Mouse (Mus musculus) kidney, postnatal 0 days (tissue): ENCODE data around the gene Pdia6. TPM values are rescaled to one million over a fixed set of nuclear protein-coding genes. Genes with fewer than 3 reads are reported as not detected.

Experiments
- ATAC-seq: fragments of 200-750 bp; cut with Nextera tagmentation; replicated peaks from 2 replicates; pipeline ENCODE4 v1.8.0; 2017; ENCODE audit warnings: low read depth, moderate number of reproducible peaks, moderate TSS enrichment, moderate library complexity; ENCODE audit not compliant: low FRiP score
- DNase-seq: peaks from one replicate; pipeline ENCODE4 v3.0.0-alpha.2; 2016; ENCODE audit warnings: low spot score
- H3K27ac ChIP-seq: fragments of 300-500 bp; sonication (generic); 2 replicates; pipeline ENCODE4 v1.5.1; 2014; ENCODE audit warnings: mild to moderate bottlenecking
- H3K27me3 ChIP-seq: fragments of 300-500 bp; sonication (generic); 2 replicates; pipeline ENCODE4 v1.6.1; 2014; ENCODE audit warnings: low read length, mixed read lengths; ENCODE audit not compliant: insufficient read depth
- H3K36me3 ChIP-seq: fragments of 300-500 bp; sonication (generic); 2 replicates; pipeline ENCODE4 v1.6.1; 2014; ENCODE audit warnings: low read length, mixed read lengths; ENCODE audit not compliant: insufficient read depth
- H3K4me1 ChIP-seq: fragments of 300-500 bp; sonication (generic); replicated peaks from 2 replicates; pipeline ENCODE4 v1.6.1; 2014; ENCODE audit warnings: antibody characterized with exemption, low read length, mixed read lengths; ENCODE audit not compliant: insufficient read depth
- H3K4me2 ChIP-seq: fragments of 300-500 bp; sonication (generic); 2 replicates; pipeline ENCODE4 v1.6.1; 2014; ENCODE audit warnings: mild to moderate bottlenecking, low read length, moderate library complexity, mixed read lengths
- H3K4me3 ChIP-seq: fragments of 300-500 bp; sonication (generic); replicated peaks from 2 replicates; pipeline ENCODE4 v1.5.1; 2014; ENCODE audit warnings: low read depth, low read length
- H3K9ac ChIP-seq: fragments of 300-500 bp; sonication (generic); 2 replicates; pipeline ENCODE4 v1.6.1; 2014; ENCODE audit warnings: low read depth, low read length
- H3K9me3 ChIP-seq: fragments of 300-500 bp; sonication (generic); replicated peaks from 2 replicates; pipeline ENCODE4 v1.6.1; 2016; ENCODE audit warnings: low read length, inconsistent platforms, mixed read lengths
- CTCF ChIP-seq: IDR thresholded peaks from 2 replicates; pipeline ENCODE4 v1.5.1; 2016; ENCODE audit warnings: antibody characterized with exemption, low read depth, mild to moderate bottlenecking, moderate library complexity
- WGBS: fragments of 180-500 bp; shearing (Covaris S2); extraction: QIAGEN DNeasy Blood & Tissue Kit; methylation state at CpG from one replicate; pipeline ENCODE4 v1.1.7; 2014; 5-methylcytosine and 5-hydroxymethylcytosine counted together
- polyA plus RNA-seq: library from polyadenylated mRNA; unstranded; fragments of >200 nt; fragmentation: Nextera tagmentation; extraction: Ambion mirVana; gene quantifications from 2 replicates; pipeline ENCODE4 v1.2.1, GENCODE M21; 2015

Gene Pdia6
- polyA plus RNA-seq, 1 experiment from 2014 or later = 418 TPM

DNA sequence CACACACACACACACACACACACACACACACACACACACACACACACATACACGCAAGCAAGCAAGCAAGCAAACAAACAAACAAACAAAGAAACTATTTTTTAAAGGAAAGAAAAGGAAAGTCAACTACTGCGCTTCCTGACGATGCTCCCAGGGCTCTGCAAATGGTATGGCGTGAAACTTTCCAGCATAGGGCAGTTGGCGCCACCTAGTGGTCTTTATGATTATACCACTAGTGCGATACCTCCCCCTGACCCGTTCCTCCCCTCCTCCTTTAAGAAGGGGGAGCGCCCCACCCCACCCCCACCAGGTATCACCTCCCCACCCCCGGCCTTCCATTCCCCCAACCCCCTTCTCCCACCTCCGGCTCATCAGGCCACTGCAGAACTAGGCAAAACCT, 9.4 kb upstream of the Pdia6 start:
- Histone ChIP-seq H3K36me3 (no peaks in the 10 kb centered on the region), H3K9ac (no peak overlapping the region), H3K4me2 (no peak overlapping the region), H3K9me3 (no peaks in the 10 kb centered on the region), H3K27ac (no peak overlapping the region), H3K27me3 (no peaks in the 10 kb centered on the region), H3K4me1 (no peaks in the 10 kb centered on the region), H3K4me3 (no peak overlapping the region)
- DNase-seq (peak; percentile 91), ATAC-seq (0 out of 2 replicates have a peak, but pooled peaks have one; percentile 12)
- peak; percentile 80 for TF ChIP-seq CTCF
- 2% methylated on average over 8 of the region's 10 CpGs for WGBS

GRCm38 (mm10) chr12:17258431-17258830, 7.9 kb upstream of the Pdia6 start:
- Histone ChIP-seq H3K9me3 (no peaks in the 10 kb centered on the region), H3K36me3 (no peaks in the 10 kb centered on the region), H3K4me1 (no peaks in the 10 kb centered on the region), H3K27ac (no peak overlapping the region), H3K4me2 (no peak overlapping the region), H3K27me3 (no peaks in the 10 kb centered on the region), H3K9ac (no peak overlapping the region), H3K4me3 (no peak overlapping the region)
- 85% methylated on average over 7 of the region's 7 CpGs for WGBS
- no peak for TF ChIP-seq CTCF
- no peak for ATAC-seq
- DNase-seq = no peak

- H3K27me3 ChIP-seq = no peaks in the 10 kb centered on the region
- H3K4me3 ChIP-seq = no peak overlapping the region
- no peaks in the 10 kb centered on the region for H3K4me1 ChIP-seq
- no peaks in the 10 kb centered on the region for H3K36me3 ChIP-seq
- TF ChIP-seq CTCF = no peak
- WGBS = 93% methylated on average over 3 of the region's 3 CpGs
- no peak overlapping the region for H3K9ac ChIP-seq
- no peak overlapping the region for H3K27ac ChIP-seq
- ATAC-seq (no peak), DNase-seq (no peak)
- H3K9me3 ChIP-seq = no peaks in the 10 kb centered on the region
- H3K4me2 ChIP-seq = no peak overlapping the region
These were observed 5.3 kb upstream of the Pdia6 start for GRCm38 (mm10) chr12:17261005-17261404.

GRCm38 (mm10) chr12:17263881-17264280, 2.5 kb upstream of the Pdia6 start:
- no peak overlapping the region for H3K4me3 ChIP-seq
- no peak overlapping the region for H3K4me2 ChIP-seq
- no peak overlapping the region for H3K27ac ChIP-seq
- ATAC-seq = no peak
- 65% methylated on average over 3 of the region's 3 CpGs for WGBS
- no peaks in the 10 kb centered on the region for H3K27me3 ChIP-seq
- TF ChIP-seq CTCF = no peak
- H3K9me3 ChIP-seq = no peaks in the 10 kb centered on the region
- no peak for DNase-seq
- H3K36me3 ChIP-seq = no peaks in the 10 kb centered on the region
- peaks cover 6% of the 10 kb centered on the region for H3K4me1 ChIP-seq
- no peak overlapping the region for H3K9ac ChIP-seq

DNA sequence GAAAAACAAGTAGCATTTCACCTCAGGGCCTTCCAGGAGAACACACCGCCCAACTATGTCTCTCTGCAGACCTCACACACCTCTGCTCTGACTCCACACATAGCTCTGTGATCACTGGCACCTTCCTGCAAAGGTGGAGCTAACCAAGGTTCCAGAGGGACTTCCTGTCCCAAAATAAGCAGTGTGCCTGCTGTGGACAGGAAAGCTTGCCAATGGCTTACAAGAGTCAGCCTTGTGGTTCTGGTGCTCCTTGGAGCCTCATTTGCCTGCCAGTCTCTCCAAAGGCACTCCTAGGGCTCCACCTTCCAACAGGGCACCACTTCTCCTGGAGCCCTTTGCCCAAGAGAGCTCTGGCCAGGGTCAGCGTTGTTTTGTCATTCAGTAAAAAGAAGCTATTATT, 1.5 kb upstream of the Pdia6 start:
- H3K4me3 ChIP-seq = no peak overlapping the region

DNA sequence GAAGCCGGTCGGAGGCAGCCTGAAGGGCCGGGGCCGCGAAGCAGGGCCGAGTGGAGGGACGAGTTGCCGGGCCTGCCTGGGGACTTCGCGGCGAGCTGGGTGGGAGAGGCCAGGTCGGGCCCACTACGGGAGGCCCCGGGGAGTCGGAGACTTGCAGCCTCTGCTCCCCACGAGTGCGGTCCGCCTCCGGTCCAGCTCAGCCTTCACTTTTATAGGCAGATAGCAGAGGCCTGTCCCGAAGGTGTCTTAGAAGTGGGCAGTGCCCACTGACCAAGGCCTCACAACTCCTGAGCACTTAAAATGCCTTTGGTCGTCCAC, 287 bp downstream of the Pdia6 start:
- peaks cover 12% of the 10 kb centered on the region for H3K36me3 ChIP-seq
- peak overlapping the region; percentile 53 for H3K4me2 ChIP-seq
- H3K4me3 ChIP-seq = peak overlapping the region; percentile 92
- peaks cover 6% of the 10 kb centered on the region for H3K4me1 ChIP-seq
- under 1% methylated on average over 21 of the region's 21 CpGs for WGBS
- no peaks in the 10 kb centered on the region for H3K9me3 ChIP-seq
- no peaks in the 10 kb centered on the region for H3K27me3 ChIP-seq
- peak; percentile 71 for ATAC-seq
- peak overlapping the region; percentile 86 for H3K27ac ChIP-seq
- no peak for DNase-seq
- TF ChIP-seq CTCF = no peak
- H3K9ac ChIP-seq = peak overlapping the region; percentile 90

More for the DNA sequence above, 1.5 kb upstream of the Pdia6 start:
- H3K27ac ChIP-seq = no peak overlapping the region
- no peaks in the 10 kb centered on the region for H3K36me3 ChIP-seq
- 93% methylated on average over 2 of the region's 2 CpGs for WGBS
- peaks cover 6% of the 10 kb centered on the region for H3K4me1 ChIP-seq
- H3K9ac ChIP-seq = no peak overlapping the region
- H3K27me3 ChIP-seq = no peaks in the 10 kb centered on the region
- DNase-seq = no peak
- ATAC-seq = no peak
- H3K9me3 ChIP-seq = no peaks in the 10 kb centered on the region
- H3K4me2 ChIP-seq = no peak overlapping the region
- TF ChIP-seq CTCF = no peak

DNA sequence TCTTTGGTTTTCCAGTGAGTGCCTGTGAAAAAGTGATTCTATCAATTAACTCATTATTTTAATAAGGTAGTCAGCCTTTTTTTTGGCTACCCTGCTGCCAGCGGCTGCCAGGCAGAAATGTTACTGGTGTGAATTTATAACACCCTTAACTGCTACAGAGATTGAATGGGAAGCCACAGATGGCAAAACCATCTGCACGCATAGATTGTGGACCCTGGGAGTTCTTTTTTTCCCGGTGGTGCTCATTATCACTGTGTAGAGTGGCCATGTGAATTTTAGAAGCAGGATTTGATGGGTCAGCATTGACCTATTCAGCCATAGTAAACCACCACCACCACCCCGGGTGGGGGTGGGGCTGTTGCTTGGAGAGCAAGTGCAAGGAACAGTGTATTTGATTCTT, 971 bp downstream of the Pdia6 start:
- Histone ChIP-seq H3K27me3 (no peaks in the 10 kb centered on the region), H3K4me2 (peak overlapping the region; percentile 53), H3K9ac (peak overlapping the region; percentile 90), H3K36me3 (peaks cover 12% of the 10 kb centered on the region), H3K4me3 (peak overlapping the region; percentile 92), H3K9me3 (no peaks in the 10 kb centered on the region), H3K27ac (no peak overlapping the region), H3K4me1 (peaks cover 11% of the 10 kb centered on the region)
- 7% methylated on average over 4 of the region's 4 CpGs for WGBS
- no peak for TF ChIP-seq CTCF
- no peak for ATAC-seq
- DNase-seq = no peak
